Mouse (Mus musculus) gastrocnemius, postnatal 36 days (tissue): ENCODE data around the gene Sf3a2. TPM values are rescaled to one million over a fixed set of nuclear protein-coding genes. Genes with fewer than 3 reads are reported as not detected.
"Not testable (repeated sequence)": the region's sequence is repeated elsewhere in the genome, so short reads cannot be mapped to it uniquely, and the experiment has no call there.

Experiments
- DNase-seq, 2 experiments: peaks; one replicate each; pipeline ENCODE4 v3.0.0; 2022
- intact Hi-C: fragments of 180-260 bp; cut with DNase I; formaldehyde crosslinking; loops from one replicate; pipeline ENCODE4 v1.15.1; 2025
- total RNA-seq, 2 experiments: library from RNA; stranded (reverse); gene quantifications; 2 replicates each; pipeline ENCODE4 v1.2.3; 2021

Sf3a2 gene
- total RNA-seq, 2 experiments from 2014 or later = 23.1 to 29.4 TPM

GRCm38 (mm10) chr10:80818599-80819281 is 20.7 kb downstream of the Sf3a2 start:
- intact Hi-C loops = loop anchor here (5.0 kb wide), 2 partner anchors 71 to 179 kb away; no protein-coding TSS in a partner anchor
- DNase-seq = no peak

DNA sequence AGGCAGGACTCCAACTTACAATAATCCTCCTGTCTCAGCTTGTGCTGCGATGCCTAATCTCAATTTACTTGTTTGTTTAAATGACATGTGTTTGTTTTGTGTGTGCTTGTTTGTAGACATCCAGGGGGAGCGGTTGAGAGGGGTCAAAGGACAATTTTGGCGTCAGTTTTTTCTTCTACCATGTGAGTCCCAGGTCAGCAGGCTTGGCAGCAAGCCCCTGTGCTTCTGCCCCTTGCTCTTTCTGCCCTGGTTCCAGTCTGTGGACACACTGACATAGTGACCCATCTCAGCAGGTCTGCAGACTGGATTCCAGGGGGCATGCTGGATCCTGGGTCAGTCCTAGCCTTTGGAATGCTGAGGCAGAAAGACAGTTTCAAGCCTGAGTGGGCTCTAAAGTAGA is 21.4 kb downstream of the Sf3a2 start:
- intact Hi-C loops = loop anchor here (5.0 kb wide), 2 partner anchors 72 to 178 kb away; no protein-coding TSS in a partner anchor

DNA sequence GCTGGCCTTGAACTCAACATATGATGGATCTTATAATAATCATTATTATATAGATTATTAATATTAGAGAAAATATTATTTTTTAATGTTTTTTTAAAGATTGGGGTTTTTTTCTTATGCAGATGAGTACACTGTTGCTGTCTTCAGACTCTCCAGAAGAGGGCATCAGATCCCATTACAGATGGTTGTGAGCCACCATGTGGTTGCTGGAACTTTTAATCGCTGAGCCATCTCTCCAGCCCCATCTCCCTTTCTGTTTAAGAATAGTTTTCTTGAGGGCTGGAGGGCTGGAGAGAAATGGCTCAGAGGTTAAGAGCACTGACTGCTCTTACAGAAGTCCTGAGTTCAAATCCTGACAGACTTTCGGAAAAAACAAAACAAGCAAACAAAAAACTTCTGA is 24.0 kb downstream of the Sf3a2 start:
- DNase-seq = no peak
- intact Hi-C loops = loop anchor here (2.0 kb wide), 1 partner anchor 55 kb away; no protein-coding TSS in a partner anchor

More for the DNA sequence above, 21.4 kb downstream of the Sf3a2 start:
- DNase-seq = no peak

- intact Hi-C loops = loop anchor here (2.0 kb wide), 1 partner anchor 54 kb away; no protein-coding TSS in a partner anchor
These were observed 24.5 kb downstream of the Sf3a2 start for GRCm38 (mm10) chr10:80822528-80822927.

GRCm38 (mm10) chr10:80823316-80823715 is 25.3 kb downstream of the Sf3a2 start:
- DNase-seq = no peak
- intact Hi-C loops = loop anchor here (2.0 kb wide), 1 partner anchor 53 kb away; no protein-coding TSS in a partner anchor

More at GRCm38 (mm10) chr10:80822528-80822927, 24.5 kb downstream of the Sf3a2 start:
- DNase-seq = no peak

DNA sequence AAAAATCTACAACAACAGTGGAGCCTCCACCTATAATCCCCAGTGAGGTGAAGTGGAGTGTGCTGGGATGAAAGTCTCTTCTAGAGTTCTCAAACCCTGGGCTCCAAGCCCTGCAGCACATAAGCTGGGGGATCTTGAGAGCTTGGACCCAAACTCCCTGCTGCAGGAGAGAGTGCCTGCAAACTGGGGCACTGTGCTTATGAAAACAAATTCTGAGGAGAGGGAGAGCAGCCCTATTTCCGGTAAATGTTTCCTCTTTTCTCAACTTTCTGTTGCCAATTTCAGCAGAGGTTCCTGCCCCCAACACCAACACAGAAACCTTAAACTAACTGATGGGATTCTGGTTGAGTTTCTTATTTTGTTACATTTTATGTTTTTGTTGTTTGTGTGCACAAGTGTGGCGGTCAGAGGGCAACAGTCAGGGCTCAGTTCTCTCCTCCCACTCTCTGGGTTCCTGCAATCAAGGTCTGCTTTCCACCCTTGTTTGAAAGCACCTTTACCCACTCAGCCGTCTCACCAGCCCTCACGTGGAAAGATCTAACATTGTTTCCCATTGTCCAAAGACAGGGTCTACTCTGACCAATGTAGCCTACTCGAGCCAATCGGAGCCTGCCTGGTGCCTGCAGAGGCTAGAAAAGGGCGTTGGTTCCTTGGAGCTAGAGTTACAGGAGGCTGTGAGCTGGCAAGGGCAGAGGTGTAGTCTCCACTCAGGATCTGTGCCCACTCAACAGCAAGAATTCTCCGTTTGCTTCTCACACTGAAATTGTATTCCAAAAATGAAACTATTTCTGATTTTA is 26.0 kb downstream of the Sf3a2 start:
- intact Hi-C loops = loop anchor here (2.0 kb wide), 1 partner anchor 53 kb away; no protein-coding TSS in a partner anchor
- DNase-seq = no peak

GRCm38 (mm10) chr10:80824827-80825226 is 26.8 kb downstream of the Sf3a2 start:
- intact Hi-C loops = no loop called here
- DNase-seq = no peak

DNA sequence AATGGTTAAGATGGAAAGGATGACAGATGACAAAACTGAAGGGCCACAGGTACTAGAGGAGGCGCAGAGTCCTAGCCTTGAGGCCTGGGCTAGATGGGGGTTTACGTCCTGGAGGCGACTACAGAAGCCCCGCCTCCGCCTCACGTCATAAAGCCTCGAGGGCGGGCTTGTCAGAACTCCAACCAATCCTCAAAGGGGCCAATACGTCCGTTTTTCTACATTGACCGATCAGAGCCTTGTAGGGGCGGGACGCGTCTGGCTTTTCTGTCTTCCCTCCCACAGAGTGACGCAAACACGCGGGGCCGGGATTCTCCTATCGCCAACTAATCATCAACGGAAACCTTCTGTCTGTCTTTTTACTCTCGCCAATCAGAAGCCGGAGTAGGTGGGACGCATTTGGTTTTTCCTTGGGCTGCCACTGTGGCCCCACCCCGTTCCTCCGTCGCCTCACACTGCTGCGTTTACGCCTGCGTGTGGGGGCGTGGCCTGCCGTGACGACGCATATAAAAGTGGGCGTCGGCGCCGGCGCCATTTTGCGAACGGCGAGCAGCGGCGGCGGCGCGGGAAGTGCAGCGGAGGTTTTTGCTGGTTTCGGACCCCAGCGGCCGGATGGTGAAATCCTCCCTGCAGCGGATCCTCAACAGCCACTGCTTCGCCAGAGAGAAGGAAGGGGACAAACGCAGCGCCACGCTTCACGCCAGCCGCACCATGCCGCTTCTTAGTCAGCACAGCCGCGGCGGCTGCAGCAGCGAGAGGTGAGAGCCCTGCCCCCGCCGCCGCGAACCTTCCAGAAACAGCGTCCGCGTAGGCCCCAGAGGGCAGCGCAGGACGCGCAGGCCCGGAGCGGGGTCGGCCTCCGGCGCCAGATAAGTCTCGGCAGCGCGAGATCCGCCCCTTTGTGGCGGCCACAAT is 28.4 kb downstream of the Sf3a2 start, which contains the start of gene Oaz1:
TSS of gene Oaz1 (plus strand) at position 506 of the 912 bp plus-strand sequence.
- intact Hi-C loops = no loop called here
- peak; percentile 97 to 99 for DNase-seq

GRCm38 (mm10) chr10:80827063-80827869 is 29.3 kb downstream of the Sf3a2 start:
- no peak for DNase-seq
- intact Hi-C loops = no loop called here

GRCm38 (mm10) chr10:80827870-80828420 is 29.9 kb downstream of the Sf3a2 start:
- intact Hi-C loops = no loop called here

DNA sequence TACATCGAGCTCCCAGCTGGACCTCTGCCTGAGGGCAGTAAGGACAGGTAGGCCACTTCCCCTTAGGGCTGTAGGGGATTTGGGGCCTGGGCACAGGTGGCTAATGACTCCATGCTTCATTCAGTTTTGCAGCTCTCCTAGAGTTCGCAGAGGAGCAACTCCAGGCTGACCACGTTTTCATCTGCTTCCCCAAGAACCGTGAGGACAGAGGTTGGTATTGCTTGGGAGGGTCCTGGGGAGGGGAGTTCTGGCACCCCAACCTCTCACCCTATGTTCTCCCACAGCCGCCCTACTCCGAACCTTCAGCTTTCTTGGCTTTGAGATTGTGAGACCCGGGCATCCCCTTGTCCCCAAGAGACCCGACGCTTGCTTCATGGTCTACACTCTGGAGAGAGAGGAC is 30.6 kb downstream of the Sf3a2 start:
- DNase-seq, intact Hi-C loops: not testable (repeated sequence)

More at GRCm38 (mm10) chr10:80827870-80828420, 29.9 kb downstream of the Sf3a2 start:
- DNase-seq = no peak

DNA sequence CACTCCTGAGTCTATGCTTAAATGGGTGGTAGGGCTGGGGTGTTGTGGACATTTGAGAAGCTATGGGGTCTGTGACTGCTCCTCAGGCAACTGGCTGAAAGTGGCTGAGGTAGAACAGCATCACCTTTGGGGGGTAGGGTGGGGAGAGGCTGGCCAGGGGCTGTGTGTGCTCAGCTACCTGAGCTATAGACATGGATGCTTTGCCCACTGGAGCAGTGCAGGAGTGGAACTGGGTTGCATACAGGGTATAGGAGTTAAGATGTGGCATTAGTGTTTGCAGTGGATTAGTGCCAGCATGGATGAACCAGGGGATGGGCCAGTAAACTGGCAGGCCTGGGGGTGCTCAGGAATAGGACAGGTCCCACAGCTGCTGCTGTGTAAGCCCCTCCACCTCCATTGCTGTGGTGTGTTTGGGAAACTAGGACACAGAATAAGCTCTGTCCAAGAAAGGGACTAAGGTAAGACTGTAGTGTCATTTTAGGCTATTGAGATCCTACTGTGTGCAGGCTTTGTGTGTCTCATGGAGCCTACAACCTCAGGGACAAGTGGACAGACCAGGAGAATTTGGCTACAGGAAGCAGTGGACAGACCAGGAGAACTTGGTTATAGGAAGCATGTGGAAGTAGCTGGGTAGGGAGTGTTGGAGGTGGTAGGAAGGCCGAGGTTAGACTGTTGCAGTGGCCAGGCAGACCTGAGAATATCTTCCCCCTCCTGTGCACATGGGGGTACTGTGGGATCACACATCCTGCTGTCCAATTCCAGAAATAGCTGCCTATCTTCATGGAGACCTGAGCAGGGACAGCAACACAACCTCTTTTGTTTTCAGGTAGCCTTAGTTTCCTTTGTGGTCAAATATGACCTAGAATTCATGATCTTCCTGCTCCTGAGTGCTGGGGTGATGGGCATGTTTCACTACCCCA is 31.6 kb downstream of the Sf3a2 start:
- intact Hi-C loops = no loop called here

DNA sequence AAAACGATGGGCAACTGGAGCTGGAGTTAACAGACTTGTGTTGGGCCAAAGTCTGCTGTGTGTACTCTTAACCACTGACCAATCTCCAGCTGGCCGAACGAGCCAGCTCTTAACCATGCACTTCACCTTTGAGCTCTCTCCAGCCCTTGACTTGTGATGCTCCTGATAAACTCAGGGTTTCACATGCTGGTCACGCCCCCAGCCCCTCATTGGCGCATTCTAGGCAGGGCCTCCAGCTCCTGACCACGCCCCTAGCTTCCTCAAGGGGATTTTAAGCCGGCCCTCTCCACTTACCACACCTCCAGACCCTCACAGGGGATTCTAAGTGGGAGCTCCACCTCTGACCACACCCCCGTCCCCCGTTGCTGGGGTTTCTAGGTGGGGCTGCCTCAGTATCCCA is 33.1 kb downstream of the Sf3a2 start:
- intact Hi-C loops = no loop called here
- DNase-seq = peak in 1 of 2 experiments; percentile 45

More for the DNA sequence above, 31.6 kb downstream of the Sf3a2 start:
- DNase-seq = no peak

DNA sequence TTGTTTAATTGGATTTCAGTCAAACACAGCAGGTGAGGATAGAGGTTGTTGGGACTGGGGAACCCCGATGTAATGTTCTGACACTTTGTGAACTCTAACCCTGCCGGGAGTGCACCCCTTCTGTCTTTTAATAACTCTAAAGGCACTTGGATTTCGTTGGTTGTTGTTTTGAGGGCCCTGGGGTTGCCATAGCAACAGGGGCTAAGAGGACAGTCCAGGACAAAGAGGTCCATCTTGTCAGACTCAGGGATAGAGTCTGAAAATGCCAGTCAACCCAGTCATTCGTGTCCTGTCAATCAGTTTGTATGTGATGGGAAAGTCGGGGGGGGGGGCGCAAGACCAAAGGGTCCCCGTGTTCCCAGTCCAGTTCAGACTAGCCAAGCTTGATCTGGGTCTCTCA is 34.8 kb downstream of the Sf3a2 start:
- intact Hi-C loops = no loop called here
- no peak for DNase-seq

DNA sequence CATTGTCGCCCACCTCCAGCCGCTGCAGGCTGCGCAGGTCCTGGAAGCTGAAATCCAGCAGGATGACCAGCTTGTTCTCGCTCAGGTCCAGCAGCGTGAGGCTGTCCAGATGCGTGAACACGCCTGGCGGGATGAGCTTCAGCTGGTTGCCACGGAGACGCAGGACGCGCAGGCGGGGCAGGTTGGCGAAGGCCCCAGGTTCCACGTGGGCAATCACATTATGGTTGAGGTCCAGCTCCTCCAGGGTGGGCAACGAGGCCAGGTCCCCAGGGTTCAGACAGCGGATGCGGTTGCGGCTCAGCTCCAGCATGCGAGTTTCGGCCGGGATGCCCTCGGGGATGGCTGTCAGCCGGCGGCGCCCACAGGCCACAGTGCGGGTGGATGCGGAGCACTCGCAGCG is 37.6 kb downstream of the Sf3a2 start:
- intact Hi-C loops = no loop called here
- no peak for DNase-seq

DNA sequence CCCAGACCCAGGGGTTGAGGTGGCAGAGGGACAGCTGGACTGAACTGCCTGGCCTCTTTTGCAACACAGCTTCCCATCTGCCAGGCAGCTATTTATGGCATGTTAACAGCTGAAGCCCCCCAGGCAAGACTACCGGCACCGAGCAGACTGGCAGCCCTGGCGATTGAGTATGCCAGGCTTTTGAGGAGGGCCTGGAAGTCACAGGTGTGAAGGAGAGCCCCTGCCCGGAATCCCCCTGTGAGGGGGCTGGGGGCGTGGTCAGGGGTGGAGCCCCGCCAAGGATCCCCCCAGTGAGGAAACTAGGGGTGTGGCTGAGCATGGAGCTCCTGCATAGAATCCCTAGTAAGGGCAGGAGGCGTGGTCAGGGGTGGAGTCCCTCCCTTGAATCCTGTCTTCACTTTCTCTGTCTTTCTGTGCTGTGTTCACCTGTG is 39.0 kb downstream of the Sf3a2 start:
- intact Hi-C loops = no loop called here
- DNase-seq = no peak

- intact Hi-C loops = no loop called here
These were observed 39.8 kb downstream of the Sf3a2 start for GRCm38 (mm10) chr10:80837827-80838226.

More at GRCm38 (mm10) chr10:80837827-80838226, 39.8 kb downstream of the Sf3a2 start:
- no peak for DNase-seq
